Mouse (Mus musculus): ENCODE data around the gene Ikzf3.

Gene Ikzf3

GRCm38 (mm10) chr11:98568326-98568725 lies 22.5 kb upstream of the Ikzf3 start:
- no peak for DNase-seq (ENCODE audit: low spot score in 2 of 2)

GRCm38 (mm10) chr11:98563921-98564414 lies 18.1 kb upstream of the Ikzf3 start:
- DNase-seq (ENCODE audit: low spot score in 2 of 2), result no peak

- no peak for DNase-seq (ENCODE audit: low spot score in 2 of 2)
Measured at GRCm38 (mm10) chr11:98563025-98563424, 17.2 kb upstream of the Ikzf3 start.

- no peak for DNase-seq (ENCODE audit: low spot score in 2 of 2)
Measured at GRCm38 (mm10) chr11:98560942-98561341, 15.1 kb upstream of the Ikzf3 start.

- peak in 1 of 2 experiments; percentile 18 for DNase-seq (ENCODE audit: low spot score in 2 of 2)
Measured at GRCm38 (mm10) chr11:98555124-98555700, 9.4 kb upstream of the Ikzf3 start.

GRCm38 (mm10) chr11:98553966-98554365 lies 8.1 kb upstream of the Ikzf3 start:
- DNase-seq (ENCODE audit: low spot score in 2 of 2), result no peak

GRCm38 (mm10) chr11:98550975-98551828 lies 5.4 kb upstream of the Ikzf3 start, which contains the start of gene Zpbp2:
Zpbp2 (plus strand) TSS chr11:98551097.
- DNase-seq (ENCODE audit: low spot score in 2 of 2), result peak; percentile 94 to 95

GRCm38 (mm10) chr11:98550311-98550974 lies 4.6 kb upstream of the Ikzf3 start:
- DNase-seq (ENCODE audit: low spot score in 2 of 2), result peak; percentile 78 to 86

- DNase-seq (ENCODE audit: low spot score in 2 of 2), result no peak
Measured at GRCm38 (mm10) chr11:98549363-98549762, 3.5 kb upstream of the Ikzf3 start.

- DNase-seq (ENCODE audit: low spot score in 2 of 2), result peak in 1 of 2 experiments; percentile 39
Measured at GRCm38 (mm10) chr11:98547308-98547693, 1.5 kb upstream of the Ikzf3 start.

GRCm38 (mm10) chr11:98546529-98547307 lies 887 bp upstream of the Ikzf3 start:
- peak; percentile 72 to 81 for DNase-seq (ENCODE audit: low spot score in 2 of 2)

- DNase-seq (ENCODE audit: low spot score in 2 of 2), result peak in 1 of 2 experiments; percentile 21
Measured at GRCm38 (mm10) chr11:98544890-98545677, 747 bp downstream of the Ikzf3 start.

- DNase-seq (ENCODE audit: low spot score in 2 of 2), result no peak
Measured at GRCm38 (mm10) chr11:98543414-98543813, 2.4 kb downstream of the Ikzf3 start.

GRCm38 (mm10) chr11:98542553-98542952 lies 3.3 kb downstream of the Ikzf3 start:
- peak; percentile 27 to 29 for DNase-seq (ENCODE audit: low spot score in 2 of 2)

GRCm38 (mm10) chr11:98540319-98540718 lies 5.5 kb downstream of the Ikzf3 start:
- DNase-seq (ENCODE audit: low spot score in 2 of 2), result no peak

- no peak for DNase-seq (ENCODE audit: low spot score in 2 of 2)
Measured at GRCm38 (mm10) chr11:98537480-98538034, 8.3 kb downstream of the Ikzf3 start.

- no peak for DNase-seq (ENCODE audit: low spot score in 2 of 2)
Measured at GRCm38 (mm10) chr11:98526824-98527461, 18.9 kb downstream of the Ikzf3 start.

GRCm38 (mm10) chr11:98525140-98525539 lies 20.7 kb downstream of the Ikzf3 start:
- DNase-seq (ENCODE audit: low spot score in 2 of 2), result no peak

- no peak for DNase-seq (ENCODE audit: low spot score in 2 of 2)
Measured at GRCm38 (mm10) chr11:98520468-98520867, 25.4 kb downstream of the Ikzf3 start.

All from spleen, postnatal 36 days (tissue).